Mouse (Mus musculus): ENCODE measurements around the gene Usp16. TPM values are rescaled to one million over a fixed set of nuclear protein-coding genes. Genes with fewer than 3 reads are reported as not detected.

Usp16 gene
- 37.0 TPM for polyA plus RNA-seq (2014; fragmentation: Illumina TruSeq; extraction: RNeasy Lipid Tissue Mini Kit (QIAGEN cat#74804); ENCODE audit: insufficient read depth, low read depth, low replicate concordance)

DNA sequence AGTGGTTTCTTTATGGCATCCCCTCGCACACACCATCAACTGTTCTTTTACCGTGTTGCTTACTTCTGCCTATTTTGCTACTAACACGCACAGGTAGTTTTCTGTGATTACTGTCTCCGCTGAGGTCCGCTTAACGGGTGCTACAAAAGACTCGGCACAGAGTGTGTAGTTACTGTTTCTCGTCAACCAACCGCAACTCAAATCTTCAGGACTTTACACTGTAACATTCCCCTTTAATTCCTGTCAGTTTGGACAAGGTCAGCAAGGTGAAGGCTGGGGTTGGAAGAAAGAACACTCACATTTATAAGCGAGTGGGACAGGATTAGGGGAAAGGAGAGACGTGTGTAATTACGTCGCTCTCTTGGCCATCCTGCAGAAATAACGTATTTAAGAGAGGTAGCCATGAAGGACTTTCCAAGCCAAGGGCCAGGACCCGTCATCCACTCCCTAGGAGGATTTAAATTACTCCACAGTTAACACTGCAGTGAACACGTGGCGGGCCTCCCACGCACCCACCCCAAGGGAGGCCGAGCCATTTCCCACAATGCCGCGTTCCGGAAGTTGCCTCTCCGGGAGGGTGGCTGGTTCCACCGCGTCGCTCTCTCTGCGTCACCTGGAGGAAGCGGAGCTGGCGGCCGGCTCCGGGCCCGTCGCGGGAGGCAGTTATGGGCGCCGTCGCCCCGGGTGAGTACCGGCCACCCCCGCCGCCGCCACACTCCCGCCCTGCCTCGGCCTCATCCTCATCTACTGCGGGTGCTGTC lies at the start of gene Usp16:
Usp16 (plus strand) TSS at position 285 of the 761 bp plus-strand sequence.

DNA sequence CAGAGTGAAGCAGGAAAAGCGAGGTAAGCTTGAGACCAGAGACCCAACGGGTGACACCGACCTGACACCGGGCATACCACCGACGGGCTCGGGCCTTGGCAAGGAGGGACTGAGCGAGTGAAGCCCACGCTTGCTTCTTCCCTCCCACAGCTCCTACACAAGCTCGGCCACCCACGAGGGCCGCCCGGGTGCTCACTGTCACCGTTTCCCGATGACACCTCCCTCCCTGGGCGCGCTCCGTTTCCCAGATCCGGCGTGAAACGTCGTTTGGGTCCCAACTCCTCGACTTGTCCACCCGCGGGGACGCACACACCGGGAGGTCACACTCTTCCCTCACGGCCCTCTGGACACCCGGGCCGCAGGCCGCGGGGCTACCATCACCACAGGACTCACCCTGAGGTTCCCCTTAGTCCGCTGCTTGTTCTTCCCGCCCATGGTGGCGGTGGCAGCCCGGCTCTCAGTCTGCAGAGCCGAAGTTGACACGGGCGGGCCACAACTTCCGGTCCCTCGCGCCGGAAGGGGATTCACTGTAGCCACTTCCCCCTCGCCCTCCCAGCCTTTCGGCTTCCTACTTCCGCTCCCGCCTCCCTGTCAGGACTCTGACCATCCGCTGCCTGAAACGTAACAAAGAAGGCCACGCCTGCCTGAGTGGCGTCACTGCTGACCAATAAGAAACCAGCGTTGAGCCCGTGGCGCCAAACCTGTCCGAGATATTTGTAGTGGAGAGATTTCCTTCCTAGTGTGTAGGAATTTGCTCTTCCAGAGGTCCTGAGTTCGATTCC lies 22.3 kb upstream of the Usp16 start, which contains the start of gene Ltn1:
Ltn1 (minus strand) TSS at position 580 of the 782 bp plus-strand sequence.

DNA sequence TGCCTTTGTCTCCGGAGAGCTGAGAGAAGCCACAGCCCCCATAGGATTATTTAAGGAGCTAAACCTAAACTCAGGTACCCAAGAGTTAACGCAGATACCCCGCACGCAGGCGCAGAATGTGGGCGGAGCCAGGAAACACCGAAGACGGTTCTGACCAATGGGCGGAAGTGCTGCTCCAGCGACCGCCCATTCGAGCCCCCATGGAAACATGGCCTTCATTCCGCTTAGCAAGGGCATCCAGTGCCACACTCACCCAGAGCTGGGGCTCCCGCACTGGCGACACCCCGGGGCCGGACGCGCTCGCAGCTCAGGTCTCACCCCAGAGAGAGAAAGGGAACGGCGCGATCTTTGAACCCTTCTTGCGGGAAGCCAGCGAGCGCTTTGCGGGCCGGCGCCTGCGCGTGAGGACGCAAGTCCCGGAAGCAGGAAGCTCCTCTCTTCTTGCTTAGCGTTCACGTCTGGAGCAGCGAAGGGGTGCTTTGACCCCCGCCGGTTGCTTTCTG lies 14.3 kb upstream of the Usp16 start, which contains the start of gene Rwdd2b:
Rwdd2b (minus strand) TSS at position 390 of the 503 bp plus-strand sequence.

DNA sequence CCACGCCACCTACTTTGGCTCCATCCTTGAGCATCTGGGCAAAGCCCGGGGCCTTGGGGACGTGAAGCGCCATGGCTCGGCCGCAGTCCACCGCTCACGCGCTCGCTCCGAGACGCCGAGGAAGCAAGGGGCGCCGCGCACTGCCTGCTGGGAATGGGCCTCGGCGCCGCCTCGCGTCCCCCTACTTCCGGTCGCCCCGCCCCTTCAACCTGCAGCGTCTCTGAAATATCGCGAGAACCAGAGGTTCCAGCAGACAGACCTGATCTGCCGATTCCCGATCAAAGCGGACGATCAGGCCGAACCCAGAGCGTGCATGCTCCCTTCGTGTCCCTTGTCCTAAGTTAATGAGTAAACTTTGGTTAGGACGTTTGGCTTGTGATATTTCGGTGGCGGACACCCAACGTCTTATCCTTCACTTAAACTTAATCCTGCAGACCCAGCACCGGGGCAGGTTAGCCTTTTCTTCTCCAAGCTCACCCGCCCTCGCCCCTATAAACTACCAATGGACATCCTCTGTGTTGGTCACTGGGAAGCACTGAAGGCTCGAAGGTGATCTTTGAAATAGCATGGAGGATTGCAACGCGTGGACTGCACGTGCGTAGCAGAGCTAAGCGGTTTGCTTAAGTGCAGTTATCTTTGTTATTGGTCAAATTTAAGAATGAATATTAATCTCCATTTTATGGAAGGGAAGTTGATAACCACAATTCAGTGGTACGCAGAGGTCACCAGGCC lies 41.4 kb downstream of the Usp16 start, which contains the start of gene Cct8:
Cct8 (minus strand) TSS at position 158 of the 732 bp plus-strand sequence.

Other genes starting within 250 kb of the Usp16 start
- 10.0 TPM for gene N6amt1, start 100.5 kb upstream of the Usp16 start, polyA plus RNA-seq (2014; fragmentation: Illumina TruSeq; extraction: RNeasy Lipid Tissue Mini Kit (QIAGEN cat#74804); ENCODE audit: insufficient read depth, low read depth, low replicate concordance)
- gene Ltn1, start 22.1 kb upstream of the Usp16 start, polyA plus RNA-seq (2014; fragmentation: Illumina TruSeq; extraction: RNeasy Lipid Tissue Mini Kit (QIAGEN cat#74804); ENCODE audit: insufficient read depth, low read depth, low replicate concordance): 6.4 TPM
- 3.8 TPM for gene Rwdd2b, start 14.1 kb upstream of the Usp16 start, polyA plus RNA-seq (2014; fragmentation: Illumina TruSeq; extraction: RNeasy Lipid Tissue Mini Kit (QIAGEN cat#74804); ENCODE audit: insufficient read depth, low read depth, low replicate concordance)
- 103 TPM for gene Cct8, start 41.2 kb downstream of the Usp16 start, polyA plus RNA-seq (2014; fragmentation: Illumina TruSeq; extraction: RNeasy Lipid Tissue Mini Kit (QIAGEN cat#74804); ENCODE audit: insufficient read depth, low read depth, low replicate concordance)
- gene Map3k7cl, start 98.6 kb downstream of the Usp16 start, polyA plus RNA-seq (2014; fragmentation: Illumina TruSeq; extraction: RNeasy Lipid Tissue Mini Kit (QIAGEN cat#74804); ENCODE audit: insufficient read depth, low read depth, low replicate concordance): 3.0 TPM
- gene Bach1, start 244.2 kb downstream of the Usp16 start, polyA plus RNA-seq (2014; fragmentation: Illumina TruSeq; extraction: RNeasy Lipid Tissue Mini Kit (QIAGEN cat#74804); ENCODE audit: insufficient read depth, low read depth, low replicate concordance): 11.7 TPM

All from lung, adult 10 weeks (tissue).